Mouse (Mus musculus) CH12.LX (cell line): ENCODE measurements around the gene Dhx33. TPM values are rescaled to one million over a fixed set of nuclear protein-coding genes. Genes with fewer than 3 reads are reported as not detected.

Source experiments
- DNase-seq: peaks from one replicate; pipeline ENCODE4 v3.0.0-alpha.2; 2013; ENCODE audit errors: extremely low read depth
- H3K27ac ChIP-seq: 2 replicates; pipeline ENCODE4 v1.5.1; 2012; ENCODE audit warnings: low read depth, mild to moderate bottlenecking, control low read depth, moderate library complexity; ENCODE audit not compliant: insufficient read depth
- H3K27me3 ChIP-seq: replicated peaks from 2 replicates; pipeline ENCODE3; 2012; ENCODE audit warnings: inconsistent platforms
- H3K36me3 ChIP-seq, 2 experiments: replicated peaks in 1 of 2; 2 replicates each; pipeline versions ENCODE3 to v1.6.1; 2012; ENCODE audit warnings: inconsistent platforms in 1 of 2, low read length in 1 of 2, mild to moderate bottlenecking in 1 of 2, mixed read lengths in 1 of 2, moderate library complexity in 1 of 2; ENCODE audit not compliant: control insufficient read depth in 1 of 2, insufficient read depth in 1 of 2
- H3K4me1 ChIP-seq, 2 experiments: 2 replicates each; pipeline ENCODE4 v1.6.1; 2012; ENCODE audit warnings: inconsistent platforms in 1 of 2, moderate library complexity in 1 of 2; ENCODE audit not compliant: insufficient read depth in 2 of 2, control insufficient read depth in 1 of 2
- H3K4me2 ChIP-seq: 2 replicates; pipeline ENCODE4 v1.6.1; 2012; ENCODE audit warnings: low read depth, mild to moderate bottlenecking, control low read depth; ENCODE audit not compliant: poor library complexity, insufficient read depth, severe bottlenecking
- H3K4me3 ChIP-seq, 3 experiments: fragments of 150-350 bp in 1 of 3; sonication (generic) in 1 of 3; replicated peaks in 1 of 3; 2 replicates each; pipeline versions ENCODE3 to v1.5.1; 2011 to 2012; ENCODE audit warnings: low read depth in 2 of 3, low read length in 2 of 3, mild to moderate bottlenecking in 2 of 3, moderate library complexity in 2 of 3, control low read depth in 1 of 3, improper control_type of control experiment in 1 of 3, inconsistent platforms in 1 of 3, mixed read lengths in 1 of 3; ENCODE audit not compliant: poor library complexity in 1 of 3
- H3K79me2 ChIP-seq: replicated peaks from 2 replicates; pipeline ENCODE4 v1.6.1; 2012; ENCODE audit warnings: mild to moderate bottlenecking, moderate library complexity; ENCODE audit not compliant: control insufficient read depth, poor library complexity, insufficient read depth, severe bottlenecking; ENCODE audit errors: extremely low read depth
- H3K9ac ChIP-seq: 2 replicates; pipeline ENCODE4 v1.6.1; 2012; ENCODE audit warnings: low read depth, mild to moderate bottlenecking, control low read depth, moderate library complexity; ENCODE audit not compliant: insufficient read depth
- H3K9me3 ChIP-seq: replicated peaks from 2 replicates; pipeline ENCODE3; 2012; ENCODE audit warnings: low read length, inconsistent platforms, mixed read lengths
- CHD1 ChIP-seq: IDR thresholded peaks from 2 replicates; pipeline ENCODE4 v1.6.1; 2012; ENCODE audit warnings: low read depth, low read length, improper control_type of control experiment, inconsistent platforms
- CHD2 ChIP-seq: IDR thresholded peaks from 2 replicates; pipeline ENCODE4 v1.6.1; 2011; ENCODE audit warnings: low read length, improper control_type of control experiment
- E2F4 ChIP-seq: IDR thresholded peaks from 2 replicates; pipeline ENCODE4 v1.6.1; 2011; ENCODE audit warnings: low read depth, low read length, improper control_type of control experiment; ENCODE audit not compliant: insufficient replicate concordance
- ELF1 ChIP-seq: IDR thresholded peaks from 2 replicates; pipeline ENCODE4 v1.6.1; 2014; ENCODE audit warnings: low read depth, mild to moderate bottlenecking, inconsistent platforms, low read length, improper control_type of control experiment
- EP300 ChIP-seq: IDR thresholded peaks from 2 replicates; pipeline ENCODE4 v1.6.1; 2011; ENCODE audit warnings: low read length, improper control_type of control experiment
- ETS1 ChIP-seq: conservative IDR thresholded peaks from 2 replicates; pipeline ENCODE4 v1.6.1; 2012; ENCODE audit warnings: low read depth, mild to moderate bottlenecking, inconsistent platforms, low read length, improper control_type of control experiment, moderate library complexity
- GABPA ChIP-seq: IDR thresholded peaks from 2 replicates; pipeline ENCODE4 v1.6.1; 2012; ENCODE audit warnings: low read depth, low read length, improper control_type of control experiment, inconsistent platforms; ENCODE audit not compliant: insufficient replicate concordance
- IRF4 ChIP-seq: IDR thresholded peaks from 2 replicates; pipeline ENCODE4 v1.6.1; 2014; ENCODE audit warnings: low read depth, mild to moderate bottlenecking, inconsistent platforms, low read length, improper control_type of control experiment
- JUN ChIP-seq: IDR thresholded peaks from 2 replicates; pipeline ENCODE4 v1.6.1; 2011; ENCODE audit warnings: low read depth, mild to moderate bottlenecking, low read length, improper control_type of control experiment, moderate library complexity; ENCODE audit not compliant: insufficient read depth
- JUND ChIP-seq: conservative IDR thresholded peaks from 2 replicates; pipeline ENCODE4 v1.6.1; 2011; ENCODE audit warnings: low read depth, low read length, improper control_type of control experiment
- MAFK ChIP-seq: IDR thresholded peaks from 2 replicates; pipeline ENCODE4 v1.6.1; 2011; ENCODE audit warnings: low read length, improper control_type of control experiment; ENCODE audit not compliant: insufficient replicate concordance
- MXI1 ChIP-seq: IDR thresholded peaks from 2 replicates; pipeline ENCODE4 v1.6.1; 2011; ENCODE audit warnings: mild to moderate bottlenecking, low read depth, low read length, improper control_type of control experiment
- MYC ChIP-seq: IDR thresholded peaks from 2 replicates; pipeline ENCODE4 v1.6.1; 2011; ENCODE audit warnings: low read depth, mild to moderate bottlenecking, improper control_type of control experiment, low read length
- NELFE ChIP-seq: IDR thresholded peaks from 2 replicates; pipeline ENCODE4 v1.6.1; 2011; ENCODE audit warnings: low read depth, low read length, improper control_type of control experiment
- SMC3 ChIP-seq: IDR thresholded peaks from 2 replicates; pipeline ENCODE4 v1.6.1; 2011; ENCODE audit warnings: low read depth, low read length, improper control_type of control experiment
- UBTF ChIP-seq: IDR thresholded peaks from 2 replicates; pipeline ENCODE4 v1.6.1; 2012; ENCODE audit warnings: low read depth, mild to moderate bottlenecking, inconsistent platforms, low read length, improper control_type of control experiment, moderate library complexity
- USF1 ChIP-seq: IDR thresholded peaks from 2 replicates; pipeline ENCODE4 v1.6.1; 2014; ENCODE audit warnings: low read depth, mild to moderate bottlenecking, inconsistent platforms, low read length, improper control_type of control experiment
- ZC3H11A ChIP-seq: IDR thresholded peaks from 2 replicates; pipeline ENCODE4 v1.6.1; 2012; ENCODE audit warnings: low read depth, mild to moderate bottlenecking, inconsistent platforms, low read length, improper control_type of control experiment
- ZKSCAN1 ChIP-seq: IDR thresholded peaks from 2 replicates; pipeline ENCODE4 v1.6.1; 2012; ENCODE audit warnings: low read depth, inconsistent platforms, low read length, improper control_type of control experiment, borderline replicate concordance
- dilution Hi-C: fragments of 300-500 bp; cut with MboI; formaldehyde crosslinking; loops from 2 replicates; pipeline ENCODE4 v1.14.3; 2020; ENCODE audit warnings: low sequenced_read_pairs; ENCODE audit not compliant: extremely low pct_unique_long_range_greater_than_20kb, extremely low pct_ligation_motif_present
- in situ Hi-C: fragments of 300-500 bp; cut with MboI; formaldehyde crosslinking; loops from 3 replicates; pipeline ENCODE4 v1.14.3; 2019; ENCODE audit warnings: low sequenced_read_pairs, low pct_ligation_motif_present, low pct_unique_long_range_greater_than_20kb, mixed read lengths
- polyA plus RNA-seq: library from polyadenylated mRNA; unstranded; fragments of >175 nt; gene quantifications from 2 replicates; pipeline ENCODE4 v1.2.1, GENCODE M21; 2012; ENCODE audit warnings: low read depth; ENCODE audit not compliant: insufficient read length
- total RNA-seq, 2 experiments: library from RNA; depleted of rRNA; stranded (reverse); fragments of 300-350 nt in 1 of 2; fragments of >200 nt in 1 of 2; gene quantifications; 2 replicates each; pipeline ENCODE4 v1.2.3; 2012 to 2014

Gene Dhx33
- total and polyA plus RNA-seq, 3 experiments: 34.4 to 55.9 (median 43.0) TPM

DNA sequence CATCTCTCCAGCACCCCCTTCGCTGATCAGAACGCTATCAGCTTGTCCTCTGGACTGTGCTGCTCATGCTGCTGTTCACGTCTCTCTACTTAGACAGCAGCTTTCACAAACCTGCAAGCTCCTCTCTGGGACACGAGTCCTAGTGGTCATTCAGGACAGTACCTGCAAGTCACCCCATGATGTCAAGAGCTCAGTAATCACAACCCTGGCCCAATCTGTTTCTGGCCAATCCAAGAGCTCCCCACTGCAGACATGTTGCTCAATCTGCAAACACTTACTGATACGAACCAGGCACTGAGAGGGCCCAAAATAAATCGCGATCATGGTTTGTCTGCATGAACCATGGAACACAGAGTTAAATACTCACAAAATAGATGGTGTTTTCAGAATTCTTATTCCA is 8.5 kb upstream of the Dhx33 start:
- H3K27me3 ChIP-seq: no peaks in the 10 kb centered on the region
- no peak overlapping the region for H3K27ac ChIP-seq
- H3K4me1 ChIP-seq: peaks cover 8 to 27% of the 10 kb centered on the region in 2 experiments
- no peak for DNase-seq
- no peak overlapping the region for H3K9ac ChIP-seq
- no peak for TF ChIP-seq ZKSCAN1
- TF ChIP-seq IRF4: no peak
- no peak for TF ChIP-seq GABPA
- no peak for TF ChIP-seq NELFE
- no peak for TF ChIP-seq SMC3
- no peak for TF ChIP-seq MXI1
- no peak for TF ChIP-seq CHD2
- no peak for TF ChIP-seq ELF1
- no peak for TF ChIP-seq USF1
- TF ChIP-seq E2F4: no peak
- no peak for TF ChIP-seq UBTF
- TF ChIP-seq JUND: no peak
- no peak for TF ChIP-seq MAFK
- TF ChIP-seq ETS1: no peak
- TF ChIP-seq JUN: no peak
- TF ChIP-seq ZC3H11A: no peak
- no peak for TF ChIP-seq MYC
- TF ChIP-seq CHD1: no peak
- dilution Hi-C loops (no loop called here), in situ Hi-C loops (no loop called here)
- H3K4me3 ChIP-seq: no peak overlapping the region
- no peaks in the 10 kb centered on the region for H3K9me3 ChIP-seq
- H3K4me2 ChIP-seq: no peak overlapping the region
- H3K79me2 ChIP-seq: peaks cover 33% of the 10 kb centered on the region
- H3K36me3 ChIP-seq: peaks cover 47 to 90% of the 10 kb centered on the region in 2 experiments

DNA sequence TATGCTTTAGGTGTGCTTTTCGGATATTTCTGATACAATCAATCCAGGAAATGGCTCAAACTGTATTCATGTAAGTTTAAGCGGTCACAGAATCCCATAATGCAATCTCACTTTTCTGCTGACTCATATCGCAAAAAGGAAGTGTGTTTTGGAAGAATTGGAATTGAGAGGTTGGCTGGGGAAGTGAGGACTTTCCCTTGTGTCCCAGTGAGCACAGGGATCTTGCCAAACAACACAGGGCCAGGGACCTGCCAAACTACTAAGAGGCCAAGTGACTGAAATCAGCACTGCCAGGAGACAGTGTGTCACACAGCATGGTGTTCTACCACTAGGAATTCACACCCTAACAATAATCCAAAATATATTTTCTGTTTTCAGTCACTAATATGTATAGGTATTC is 4.1 kb upstream of the Dhx33 start:
- TF ChIP-seq USF1: no peak
- 0 out of 2 replicates have a peak, but pooled peaks have one; percentile 13 for TF ChIP-seq MAFK
- no peak for TF ChIP-seq IRF4
- no peak for TF ChIP-seq EP300
- TF ChIP-seq UBTF: no peak
- Histone ChIP-seq H3K4me3 (no peak overlapping the region), H3K4me1 (peaks cover 0 to 10% of the 10 kb centered on the region in 2 experiments; a peak in 2 of 4 replicates), H3K79me2 (peaks cover 11% of the 10 kb centered on the region), H3K4me2 (no peak overlapping the region), H3K9me3 (no peaks in the 10 kb centered on the region), H3K36me3 (peaks cover 39 to 66% of the 10 kb centered on the region in 2 experiments), H3K9ac (no peak overlapping the region), H3K27me3 (no peaks in the 10 kb centered on the region), H3K27ac (no peak overlapping the region)
- dilution Hi-C loops (no loop called here), in situ Hi-C loops (no loop called here)
- no peak for DNase-seq
